Mouse (Mus musculus) liver, embryonic 16.5 days (tissue): ENCODE data around the gene Fam163b. TPM values are rescaled to one million over a fixed set of nuclear protein-coding genes. Genes with fewer than 3 reads are reported as not detected.

Source experiments
- ATAC-seq: fragments of 200-750 bp; cut with Nextera tagmentation; 2 replicates; pipeline ENCODE4 v1.8.0; 2017; ENCODE audit warnings: low read depth, mild to moderate bottlenecking, moderate number of reproducible peaks, moderate library complexity
- H3K27ac ChIP-seq: fragments of 300-500 bp; sonication (generic); 2 replicates; pipeline ENCODE4 v1.5.1; 2014; ENCODE audit warnings: mild to moderate bottlenecking, low read length
- H3K27me3 ChIP-seq: fragments of 300-500 bp; sonication (generic); 2 replicates; pipeline ENCODE4 v1.6.1; 2014; ENCODE audit warnings: low read depth, low read length, mixed read lengths; ENCODE audit not compliant: control insufficient read depth, insufficient read depth
- H3K36me3 ChIP-seq: fragments of 300-500 bp; sonication (generic); 2 replicates; pipeline ENCODE4 v1.6.1; 2014; ENCODE audit warnings: mild to moderate bottlenecking; ENCODE audit not compliant: control insufficient read depth, insufficient read depth
- H3K4me1 ChIP-seq: fragments of 300-500 bp; sonication (generic); 2 replicates; pipeline ENCODE4 v1.6.1; 2014; ENCODE audit warnings: low read depth, low read length, mixed read lengths; ENCODE audit not compliant: control insufficient read depth
- H3K4me2 ChIP-seq: fragments of 300-500 bp; sonication (generic); 2 replicates; pipeline ENCODE4 v1.6.1; 2014; ENCODE audit warnings: low read depth, low read length, mixed read lengths
- H3K4me3 ChIP-seq: fragments of 300-500 bp; sonication (generic); 2 replicates; pipeline ENCODE4 v1.5.1; 2014; ENCODE audit warnings: low read depth, mild to moderate bottlenecking, low read length
- H3K9ac ChIP-seq: fragments of 300-500 bp; sonication (generic); 2 replicates; pipeline ENCODE4 v1.6.1; 2014; ENCODE audit warnings: low read depth, low read length
- H3K9me3 ChIP-seq: fragments of 300-500 bp; sonication (generic); replicated peaks from 2 replicates; pipeline ENCODE4 v1.6.1; 2016; ENCODE audit warnings: low read length; ENCODE audit not compliant: control insufficient read depth
- WGBS: fragments of 180-500 bp; shearing (Covaris S2); extraction: QIAGEN DNeasy Blood & Tissue Kit; methylation state at CpG from one replicate; pipeline ENCODE4 v1.1.7; 2014; ENCODE audit not compliant: insufficient replicate concordance; 5-methylcytosine and 5-hydroxymethylcytosine counted together
- polyA plus RNA-seq: library from polyadenylated mRNA; unstranded; fragments of >200 nt; fragmentation: Nextera tagmentation; extraction: Ambion mirVana; gene quantifications from 2 replicates; pipeline ENCODE4 v1.2.1, GENCODE M21; 2015

Gene Fam163b
- polyA plus RNA-seq, 1 experiment from 2014 or later: not detected

GRCm38 (mm10) chr2:27122578-27122977 lies 19.7 kb downstream of the Fam163b start:
- ATAC-seq: no peak
- no peak overlapping the region for H3K27ac ChIP-seq
- no peaks in the 10 kb centered on the region for H3K36me3 ChIP-seq

GRCm38 (mm10) chr2:27121626-27122355 lies 20.5 kb downstream of the Fam163b start:
- H3K4me1 ChIP-seq: no peaks in the 10 kb centered on the region
- peak; percentile 27; the same call in 1 of the 2 replicates for ATAC-seq
- no peak overlapping the region for H3K4me2 ChIP-seq

More at GRCm38 (mm10) chr2:27122578-27122977, 19.7 kb downstream of the Fam163b start:
- Histone ChIP-seq H3K4me3 (no peak overlapping the region), H3K9me3 (no peaks in the 10 kb centered on the region), H3K9ac (no peak overlapping the region), H3K27me3 (no peaks in the 10 kb centered on the region), H3K4me1 (no peaks in the 10 kb centered on the region), H3K4me2 (no peak overlapping the region)
- WGBS: 45% methylated on average over 9 of the region's 9 CpGs

GRCm38 (mm10) chr2:27120241-27120641 lies 22.1 kb downstream of the Fam163b start:
- no peak overlapping the region for H3K4me3 ChIP-seq
- H3K27ac ChIP-seq: no peak overlapping the region
- H3K4me2 ChIP-seq: no peak overlapping the region
- H3K9ac ChIP-seq: no peak overlapping the region
- H3K36me3 ChIP-seq: no peaks in the 10 kb centered on the region
- H3K4me1 ChIP-seq: no peaks in the 10 kb centered on the region
- no peaks in the 10 kb centered on the region for H3K27me3 ChIP-seq
- no peaks in the 10 kb centered on the region for H3K9me3 ChIP-seq
- 71% methylated on average over 8 of the region's 8 CpGs for WGBS
- ATAC-seq: no peak

More at GRCm38 (mm10) chr2:27121626-27122355, 20.5 kb downstream of the Fam163b start:
- no peak overlapping the region for H3K4me3 ChIP-seq
- no peak overlapping the region for H3K9ac ChIP-seq
- WGBS: 15% methylated on average over 9 of the region's 9 CpGs
- no peak overlapping the region for H3K27ac ChIP-seq
- H3K9me3 ChIP-seq: no peaks in the 10 kb centered on the region
- H3K27me3 ChIP-seq: no peaks in the 10 kb centered on the region
- H3K36me3 ChIP-seq: no peaks in the 10 kb centered on the region

GRCm38 (mm10) chr2:27119766-27120165 lies 22.5 kb downstream of the Fam163b start:
- ATAC-seq: no peak
- H3K4me2 ChIP-seq: no peak overlapping the region
- 66% methylated on average over 2 of the region's 2 CpGs for WGBS

GRCm38 (mm10) chr2:27118452-27118851 lies 23.8 kb downstream of the Fam163b start:
- no peak overlapping the region for H3K4me3 ChIP-seq
- H3K4me2 ChIP-seq: no peak overlapping the region
- no peak overlapping the region for H3K27ac ChIP-seq
- no peaks in the 10 kb centered on the region for H3K36me3 ChIP-seq
- H3K27me3 ChIP-seq: no peaks in the 10 kb centered on the region
- ATAC-seq: no peak
- 41% methylated on average over 4 of the region's 4 CpGs for WGBS
- no peak overlapping the region for H3K9ac ChIP-seq
- H3K9me3 ChIP-seq: no peaks in the 10 kb centered on the region
- H3K4me1 ChIP-seq: no peaks in the 10 kb centered on the region

More at GRCm38 (mm10) chr2:27119766-27120165, 22.5 kb downstream of the Fam163b start:
- H3K27me3 ChIP-seq: no peaks in the 10 kb centered on the region
- H3K4me1 ChIP-seq: no peaks in the 10 kb centered on the region
- H3K36me3 ChIP-seq: no peaks in the 10 kb centered on the region
- H3K4me3 ChIP-seq: no peak overlapping the region
- H3K27ac ChIP-seq: no peak overlapping the region
- H3K9me3 ChIP-seq: no peaks in the 10 kb centered on the region
- H3K9ac ChIP-seq: no peak overlapping the region

GRCm38 (mm10) chr2:27114169-27114568 lies 28.1 kb downstream of the Fam163b start:
- 78% methylated on average over 10 of the region's 10 CpGs for WGBS
- no peak overlapping the region for H3K4me2 ChIP-seq
- H3K36me3 ChIP-seq: no peaks in the 10 kb centered on the region
- no peaks in the 10 kb centered on the region for H3K9me3 ChIP-seq
- no peak for ATAC-seq
- no peaks in the 10 kb centered on the region for H3K27me3 ChIP-seq
- H3K4me3 ChIP-seq: no peak overlapping the region
- no peaks in the 10 kb centered on the region for H3K4me1 ChIP-seq
- no peak overlapping the region for H3K9ac ChIP-seq
- no peak overlapping the region for H3K27ac ChIP-seq

- no peak overlapping the region for H3K4me3 ChIP-seq
- H3K4me1 ChIP-seq: no peaks in the 10 kb centered on the region
- H3K36me3 ChIP-seq: no peaks in the 10 kb centered on the region
- no peak for ATAC-seq
- H3K27me3 ChIP-seq: no peaks in the 10 kb centered on the region
- H3K9me3 ChIP-seq: no peaks in the 10 kb centered on the region
- WGBS: 70% methylated on average over 20 of the region's 20 CpGs
- H3K9ac ChIP-seq: no peak overlapping the region
- no peak overlapping the region for H3K4me2 ChIP-seq
- no peak overlapping the region for H3K27ac ChIP-seq
Observed at GRCm38 (mm10) chr2:27112585-27112984, 29.7 kb downstream of the Fam163b start.

- Histone ChIP-seq H3K4me2 (no peak overlapping the region), H3K36me3 (no peaks in the 10 kb centered on the region), H3K27ac (no peak overlapping the region), H3K9ac (no peak overlapping the region), H3K27me3 (no peaks in the 10 kb centered on the region), H3K4me3 (no peak overlapping the region), H3K4me1 (no peaks in the 10 kb centered on the region), H3K9me3 (no peaks in the 10 kb centered on the region)
- ATAC-seq: no peak
- WGBS: 56% methylated on average over 5 of the region's 5 CpGs
Observed at GRCm38 (mm10) chr2:27109052-27109451, 33.2 kb downstream of the Fam163b start.

GRCm38 (mm10) chr2:27108144-27108543 lies 34.1 kb downstream of the Fam163b start:
- Histone ChIP-seq H3K4me1 (no peaks in the 10 kb centered on the region), H3K4me3 (no peak overlapping the region), H3K9me3 (no peaks in the 10 kb centered on the region), H3K27ac (no peak overlapping the region), H3K4me2 (no peak overlapping the region), H3K27me3 (no peaks in the 10 kb centered on the region), H3K36me3 (no peaks in the 10 kb centered on the region), H3K9ac (no peak overlapping the region)
- no peak for ATAC-seq
- 51% methylated on average over 2 of the region's 2 CpGs for WGBS
